Mouse (Mus musculus) spleen, adult 12 weeks (tissue): Measurements from ENCODE around the gene Cdk14.

Experiments
- DNase-seq: peaks from one replicate; pipeline ENCODE4 v3.0.0; 2022; ENCODE audit warnings: low spot score

Gene Cdk14

GRCm38 (mm10) chr5:5185521-5185920 lies 234.6 kb downstream of the Cdk14 start:
- DNase-seq: no peak

- no peak for DNase-seq
Measured at GRCm38 (mm10) chr5:5180711-5181110, 239.4 kb downstream of the Cdk14 start.

- no peak for DNase-seq
Measured at GRCm38 (mm10) chr5:5180311-5180710, 239.8 kb downstream of the Cdk14 start.

- DNase-seq: no peak
Measured at GRCm38 (mm10) chr5:5176052-5176451, 244.1 kb downstream of the Cdk14 start.

- DNase-seq: no peak
Measured at GRCm38 (mm10) chr5:5175611-5176010, 244.5 kb downstream of the Cdk14 start.

- no peak for DNase-seq
Measured at GRCm38 (mm10) chr5:5175090-5175489, 245.0 kb downstream of the Cdk14 start.

- no peak for DNase-seq
Measured at GRCm38 (mm10) chr5:5166086-5166485, 254.0 kb downstream of the Cdk14 start.

- DNase-seq: no peak
Measured at GRCm38 (mm10) chr5:5164326-5164725, 255.8 kb downstream of the Cdk14 start.

GRCm38 (mm10) chr5:5163823-5164222 lies 256.3 kb downstream of the Cdk14 start:
- DNase-seq: no peak

GRCm38 (mm10) chr5:5159521-5159920 lies 260.6 kb downstream of the Cdk14 start:
- DNase-seq: no peak

GRCm38 (mm10) chr5:5139855-5140254 lies 280.3 kb downstream of the Cdk14 start:
- no peak for DNase-seq

- no peak for DNase-seq
Measured at GRCm38 (mm10) chr5:5134905-5135511, 285.1 kb downstream of the Cdk14 start.

- no peak for DNase-seq
Measured at GRCm38 (mm10) chr5:5134143-5134904, 285.8 kb downstream of the Cdk14 start.

GRCm38 (mm10) chr5:5128852-5129251 lies 291.3 kb downstream of the Cdk14 start:
- DNase-seq: no peak

GRCm38 (mm10) chr5:5124645-5125044 lies 295.5 kb downstream of the Cdk14 start:
- no peak for DNase-seq

- no peak for DNase-seq
Measured at GRCm38 (mm10) chr5:5116775-5117522, 303.2 kb downstream of the Cdk14 start.

- no peak for DNase-seq
Measured at GRCm38 (mm10) chr5:5115546-5115945, 304.6 kb downstream of the Cdk14 start.

- DNase-seq: no peak
Measured at GRCm38 (mm10) chr5:5109621-5110020, 310.5 kb downstream of the Cdk14 start.

- no peak for DNase-seq
Measured at GRCm38 (mm10) chr5:5109017-5109416, 311.1 kb downstream of the Cdk14 start.

- no peak for DNase-seq
Measured at GRCm38 (mm10) chr5:5096248-5096915, 323.7 kb downstream of the Cdk14 start.

GRCm38 (mm10) chr5:5092736-5093135 lies 327.4 kb downstream of the Cdk14 start:
- DNase-seq: no peak

GRCm38 (mm10) chr5:5071526-5071925 lies 348.6 kb downstream of the Cdk14 start:
- no peak for DNase-seq
